Mouse (Mus musculus) MEL (cell line): ENCODE measurements around the gene Arrb2.

Experiments
- CHD2 ChIP-seq: IDR thresholded peaks from 2 replicates; pipeline ENCODE4 v1.6.1; 2011; ENCODE audit warnings: low read length, improper control_type of control experiment
- CTCF ChIP-seq, 3 experiments: IDR thresholded peaks in 2 of 3; conservative IDR thresholded peaks in 1 of 3; 2 replicates each; pipeline ENCODE4 v1.5.1; 2011 to 2012; ENCODE audit warnings: low read length in 3 of 3, low read depth in 2 of 3, mild to moderate bottlenecking in 2 of 3, improper control_type of control experiment in 1 of 3, inconsistent platforms in 1 of 3, mixed read lengths in 1 of 3, moderate library complexity in 1 of 3; ENCODE audit not compliant: control insufficient read depth in 1 of 3, insufficient read depth in 1 of 3, poor library complexity in 1 of 3, severe bottlenecking in 1 of 3
- HCFC1 ChIP-seq: IDR thresholded peaks from 2 replicates; pipeline ENCODE4 v1.6.1; 2012; ENCODE audit warnings: low read depth, mild to moderate bottlenecking, inconsistent platforms, low read length, improper control_type of control experiment, moderate library complexity
- MAFK ChIP-seq: IDR thresholded peaks from 2 replicates; pipeline ENCODE4 v1.6.1; 2011; ENCODE audit warnings: low read depth, mild to moderate bottlenecking, low read length, improper control_type of control experiment, borderline replicate concordance
- NELFE ChIP-seq: IDR thresholded peaks from 2 replicates; pipeline ENCODE4 v1.6.1; 2011; ENCODE audit warnings: low read depth, low read length, improper control_type of control experiment
- NRF1 ChIP-seq: IDR thresholded peaks from 2 replicates; pipeline ENCODE4 v1.6.1; 2014; ENCODE audit warnings: low read depth, mild to moderate bottlenecking, inconsistent platforms, low read length, improper control_type of control experiment, moderate library complexity; ENCODE audit not compliant: poor library complexity, insufficient read depth, severe bottlenecking
- POLR2A ChIP-seq, 2 experiments: IDR thresholded peaks; 2 replicates each; pipeline ENCODE4 v1.6.1; 2011 to 2012; ENCODE audit warnings: low read length in 2 of 2, mild to moderate bottlenecking in 2 of 2, control low read depth in 1 of 2, improper control_type of control experiment in 1 of 2, low read depth in 1 of 2, moderate library complexity in 1 of 2; ENCODE audit not compliant: control insufficient read depth in 1 of 2, insufficient read depth in 1 of 2, poor library complexity in 1 of 2
- RCOR1 ChIP-seq: IDR thresholded peaks from 2 replicates; pipeline ENCODE4 v1.6.1; 2012; ENCODE audit warnings: low read depth, mild to moderate bottlenecking, inconsistent platforms, low read length, improper control_type of control experiment
- SIN3A ChIP-seq: IDR thresholded peaks from 2 replicates; pipeline ENCODE4 v1.6.1; 2012; ENCODE audit warnings: low read length, improper control_type of control experiment, inconsistent platforms
- TBP ChIP-seq: IDR thresholded peaks from 2 replicates; pipeline ENCODE4 v1.8.0; 2011; ENCODE audit warnings: low read depth, low read length, improper control_type of control experiment
- ZC3H11A ChIP-seq: IDR thresholded peaks from 2 replicates; pipeline ENCODE4 v1.6.1; 2012; ENCODE audit warnings: low read depth, mild to moderate bottlenecking, inconsistent platforms, low read length, improper control_type of control experiment

- TF ChIP-seq POLR2A (IDR thresholded peaks at IDR 0.05; ENCODE audit: control insufficient read depth in 1 of 2, insufficient read depth in 1 of 2, low read depth in 1 of 2, low read length in 2 of 2, poor library complexity in 1 of 2) (no peak), ZC3H11A (peak; percentile 96), TBP (0 out of 2 replicates have a peak, but pooled peaks have one; percentile 34), CTCF (IDR thresholded peaks at IDR 0.05 in 2 of 3, conservative IDR thresholded peaks at IDR 0.05 in 1 of 3; ENCODE audit: control insufficient read depth in 1 of 3, insufficient read depth in 1 of 3, low read depth in 2 of 3, low read length in 3 of 3, poor library complexity in 1 of 3, severe bottlenecking in 1 of 3) (peak; percentile 78 to 98 (median 98); a peak in 5 of 6 replicates), CHD2 (no peak), MAFK (no peak), NELFE (no peak), NRF1 (no peak), HCFC1 (no peak), RCOR1 (no peak), SIN3A (peak; percentile 57)
These were observed 18.5 kb upstream of the Arrb2 start for GRCm38 (mm10) chr11:70413961-70414360.
